Mouse (Mus musculus): ENCODE measurements at regions not wholly inside any gene's neighbourhood (a gene's known extent, or its start where the extent isn't known, plus 50 kb on each side); places are given as distances from the start of the nearest gene placed in this dataset.
"Not testable (repeated sequence)": the region's sequence is repeated elsewhere in the genome, so short reads cannot be mapped to it uniquely, and the experiment has no call there.

DNA sequence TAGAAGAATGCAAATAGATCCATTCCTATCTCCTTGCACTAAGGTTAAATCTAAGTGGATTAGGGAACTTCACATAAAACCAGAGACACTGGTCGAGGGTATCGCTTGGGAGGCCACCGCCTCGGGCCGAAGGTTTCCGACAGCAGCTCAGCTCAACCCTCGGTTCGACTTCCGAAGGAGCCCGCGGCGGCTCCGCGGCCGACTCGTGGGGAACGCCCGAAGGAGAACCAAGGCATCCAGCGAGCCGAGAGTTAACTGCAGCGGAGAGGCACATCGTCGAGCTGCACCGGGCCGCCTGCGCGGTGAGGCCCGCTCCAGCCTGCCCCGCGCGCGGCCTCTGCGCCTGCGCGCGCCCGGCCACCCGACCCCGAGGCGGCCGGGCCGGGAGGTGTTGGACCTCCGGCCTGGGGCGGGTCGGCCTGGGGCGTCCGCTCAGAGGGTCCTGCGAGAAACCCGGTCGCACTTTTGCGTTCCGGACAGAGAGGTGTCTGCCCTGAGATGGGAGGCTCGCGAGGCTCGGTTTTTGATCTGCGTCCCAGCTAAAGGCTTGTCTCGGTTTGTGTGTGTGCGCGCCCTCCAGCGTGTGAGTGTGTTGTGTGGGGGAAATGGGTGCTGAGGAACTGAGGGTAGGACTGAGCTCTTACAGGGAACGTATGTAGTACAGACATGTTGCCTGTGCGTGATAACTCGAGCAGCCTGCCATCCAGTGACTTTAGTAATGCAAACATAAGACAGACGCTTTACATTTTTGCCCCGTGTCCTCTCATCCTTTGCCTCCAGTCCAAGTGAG lies 50.9 kb upstream of the Vmn2r9 start:
- DNase-seq (ENCODE audit: low spot score); H3K9me3 ChIP-seq (ENCODE audit: low read length); H3K27ac ChIP-seq (ENCODE audit: low read length); H3K9ac ChIP-seq (replicated peaks; ENCODE audit: low read depth); H3K4me1 ChIP-seq (ENCODE audit: insufficient read depth, low read depth, low read length); H3K4me3 ChIP-seq (ENCODE audit: low read depth, low read length); H3K36me3 ChIP-seq (ENCODE audit: insufficient read depth, low read length); H3K27me3 ChIP-seq (replicated peaks; ENCODE audit: insufficient read depth, low read length): not testable (repeated sequence)
- peak; percentile 99 for ATAC-seq
- WGBS = 8% methylated on average over 8 of the region's 65 CpGs
- 0 out of 2 replicates have a peak overlapping the region, but pooled peaks have one; percentile 25 for H3K4me2 ChIP-seq (replicated peaks; ENCODE audit: low read depth, low read length)
